Mouse (Mus musculus): ENCODE data around the gene Spock1. TPM values are rescaled to one million over a fixed set of nuclear protein-coding genes. Genes with fewer than 3 reads are reported as not detected.

Spock1 gene
- polyA plus RNA-seq, 1 experiment from 2014 or later, result 1.6 TPM

GRCm38 (mm10) chr13:57372141-57372700 is 535.9 kb downstream of the Spock1 start:
- TF ChIP-seq EP300 (optimal IDR thresholded peaks at IDR 0.05), result no peak
- no peak for TF ChIP-seq CTCF (IDR thresholded peaks at IDR 0.05; ENCODE audit: low read depth)
- Histone ChIP-seq H3K4me3 (ENCODE audit: low read depth, low read length) (no peak overlapping the region), H3K9ac (ENCODE audit: low read length) (no peak overlapping the region), H3K4me1 (replicated peaks; ENCODE audit: control insufficient read depth, insufficient read depth) (no peaks in the 10 kb centered on the region), H3K4me2 (replicated peaks; ENCODE audit: low read depth) (no peak overlapping the region), H3K27me3 (ENCODE audit: control insufficient read depth, insufficient read depth, low read length) (no peaks in the 10 kb centered on the region), H3K36me3 (ENCODE audit: control insufficient read depth, insufficient read depth, low read length) (no peaks in the 10 kb centered on the region), H3K9me3 (ENCODE audit: control insufficient read depth, low read length) (no peaks in the 10 kb centered on the region), H3K27ac (replicated peaks) (no peak overlapping the region)
- DNase-seq (ENCODE audit: low spot score) (no peak), ATAC-seq (ENCODE audit: low FRiP score, low TSS enrichment) (no peak)
- WGBS, result 76% methylated on average over 14 of the region's 14 CpGs

Other genes with a start within 250 kb of the Spock1 start
- gene Klhl3, start 205.3 kb upstream of the Spock1 start, polyA plus RNA-seq (2015; fragmentation: Nextera tagmentation; extraction: Ambion mirVana), result 1.1 and 1.2 TPM in 2 replicates
- gene Hnrnpa0, start 220.2 kb upstream of the Spock1 start, polyA plus RNA-seq (2015; fragmentation: Nextera tagmentation; extraction: Ambion mirVana), result 21.1 and 24.6 TPM in 2 replicates
- gene Idnk, start 249.3 kb upstream of the Spock1 start, polyA plus RNA-seq (2015; fragmentation: Nextera tagmentation; extraction: Ambion mirVana), result 35.0 and 37.5 TPM in 2 replicates

Measured in stomach, postnatal 0 days (tissue).